ENCODE assay signal across 8 mouse cellular contexts in the genomic region with DNA sequence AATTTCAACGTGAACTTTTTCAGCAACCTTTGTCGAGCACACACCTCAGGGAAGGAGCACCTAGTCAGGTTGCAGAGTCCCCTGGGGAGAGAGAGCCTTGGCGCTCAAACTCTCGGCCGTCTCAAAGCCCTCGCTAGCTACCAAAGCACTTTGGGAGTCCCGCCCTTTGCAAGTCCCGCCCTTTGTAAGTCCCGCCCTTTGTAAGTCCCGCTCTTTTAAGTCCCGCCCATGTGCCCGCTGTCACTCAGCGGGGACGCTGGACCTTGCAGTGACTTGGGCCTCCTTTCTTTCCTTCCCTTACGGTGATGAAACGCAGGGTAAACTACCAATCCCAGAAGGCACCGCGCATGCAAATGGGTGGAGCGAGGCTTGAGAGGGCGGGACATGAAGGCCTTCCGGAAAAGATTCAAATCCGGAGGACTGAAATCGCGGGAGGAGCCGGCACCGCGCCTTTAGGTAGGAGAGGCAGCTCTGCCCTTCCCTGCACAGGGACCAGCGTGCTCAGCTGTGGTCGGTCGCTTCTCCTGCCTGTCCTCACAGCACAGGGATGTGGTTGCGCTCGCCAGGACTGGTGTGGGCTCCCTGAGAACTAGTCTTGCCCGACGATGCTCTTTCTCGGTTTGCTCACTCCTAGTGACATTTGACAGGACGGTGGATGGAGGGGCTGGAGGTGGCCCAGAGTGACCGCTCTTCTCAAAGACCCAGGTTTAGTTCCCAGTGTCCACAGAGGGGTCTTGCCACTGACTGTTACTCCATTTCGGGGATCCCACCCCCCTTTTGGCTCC. TPM values are rescaled to one million over a fixed set of nuclear protein-coding genes. Genes with fewer than 3 reads are reported as not detected.
DNase-seq lines count a peak whose midpoint lies in the region; ATAC-seq and TF ChIP-seq lines count a peak whose summit lies in the region.

A gene (plus strand): TSS at position 400 of the 785 bp plus-strand sequence.

- WGBS in embryonic facial prominence, embryonic 14.5 days, result 0% methylated on average over 35 of the region's 38 CpGs
- 0% methylated on average over 38 of the region's 38 CpGs for WGBS in heart, adult 2 months
- WGBS in limb, embryonic 13.5 days, result under 1% methylated on average over 38 of the region's 38 CpGs
- WGBS in midbrain, embryonic 16.5 days, result 1% methylated on average over 38 of the region's 38 CpGs

- no peaks in the 10 kb centered on the region for H3K36me3 ChIP-seq in embryonic facial prominence, embryonic 14.5 days (ENCODE audit: control insufficient read depth, insufficient read depth, low read length)
- no peaks in the 10 kb centered on the region for H3K36me3 ChIP-seq in heart, adult 2 months (ENCODE audit: control insufficient read depth, insufficient read depth, low read length)
- H3K36me3 ChIP-seq in limb, embryonic 13.5 days, result 0 out of 2 replicates have a peak, but pooled peaks cover under 1% of the 10 kb centered on the region
- H3K36me3 ChIP-seq in midbrain, embryonic 16.5 days (ENCODE audit: control insufficient read depth, insufficient read depth, low read length), result no peaks in the 10 kb centered on the region

- H3K9ac ChIP-seq in embryonic facial prominence, embryonic 14.5 days (ENCODE audit: low read depth, low read length), result peak within 1 kb of the TSS; percentile 71
- H3K9ac ChIP-seq in heart, adult 2 months (ENCODE audit: low read depth, low read length), result peak within 1 kb of the TSS; percentile 72
- H3K9ac ChIP-seq in limb, embryonic 13.5 days, result peak within 1 kb of the TSS; percentile 79
- peak within 1 kb of the TSS; percentile 68 for H3K9ac ChIP-seq in midbrain, embryonic 16.5 days (ENCODE audit: low read depth, low read length)

- TF ChIP-seq POLR2A in heart, adult 2 months (IDR thresholded peaks at IDR 0.05; ENCODE audit: insufficient read depth, low read depth, low read length), result 0 out of 2 replicates have a peak, but pooled peaks have one; percentile 40

- ATAC-seq in embryonic facial prominence, embryonic 14.5 days (ENCODE audit: low read depth), result peak; percentile 100
- ATAC-seq in limb, embryonic 13.5 days (ENCODE audit: low FRiP score, low read depth), result peak; percentile 100
- ATAC-seq in midbrain, embryonic 16.5 days, result peak; percentile 100

- no peaks in the 10 kb centered on the region for H3K4me1 ChIP-seq in embryonic facial prominence, embryonic 14.5 days (ENCODE audit: control insufficient read depth, insufficient read depth, low read length)
- H3K4me1 ChIP-seq in heart, adult 2 months (ENCODE audit: control insufficient read depth, insufficient read depth, low read length), result peaks cover 4% of the 10 kb centered on the region; the same call in 1 of the 2 replicates
- peaks cover 9% of the 10 kb centered on the region for H3K4me1 ChIP-seq in limb, embryonic 13.5 days
- H3K4me1 ChIP-seq in midbrain, embryonic 16.5 days (ENCODE audit: control insufficient read depth, insufficient read depth, low read length), result peaks cover 8% of the 10 kb centered on the region

- H3K27ac ChIP-seq in embryonic facial prominence, embryonic 14.5 days (replicated peaks; ENCODE audit: low read depth, low read length), result 0 out of 2 replicates have a peak within 1 kb of the TSS, but pooled peaks have one; percentile 39
- no peak within 1 kb of the TSS; the same call in 1 of the 2 replicates for H3K27ac ChIP-seq in heart, adult 2 months
- peak within 1 kb of the TSS; percentile 63; the same call in 1 of the 2 replicates for H3K27ac ChIP-seq in limb, embryonic 13.5 days
- H3K27ac ChIP-seq in midbrain, embryonic 16.5 days (ENCODE audit: low read length), result no peak within 1 kb of the TSS

- H3K79me2 ChIP-seq in heart, adult 2 months (replicated peaks; ENCODE audit: control insufficient read depth, insufficient read depth, low read length), result no peaks in the 10 kb centered on the region

- H3K4me2 ChIP-seq in embryonic facial prominence, embryonic 14.5 days (ENCODE audit: low read depth, low read length), result peak within 1 kb of the TSS; percentile 78
- peak within 1 kb of the TSS; percentile 83 for H3K4me2 ChIP-seq in limb, embryonic 13.5 days (replicated peaks)
- H3K4me2 ChIP-seq in midbrain, embryonic 16.5 days (ENCODE audit: low read length), result peak within 1 kb of the TSS; percentile 90

- no peak for TF ChIP-seq CTCF in heart, adult 2 months (IDR thresholded peaks at IDR 0.05)

- TF ChIP-seq EP300 in heart, adult 2 months (IDR thresholded peaks at IDR 0.05; ENCODE audit: insufficient read depth, low read depth, low read length), result no peak

- peak within 1 kb of the TSS; percentile 58 for H3K4me3 ChIP-seq in embryonic facial prominence, embryonic 14.5 days (ENCODE audit: low read depth, low read length)
- peak within 1 kb of the TSS; percentile 79 for H3K4me3 ChIP-seq in heart, adult 2 months
- peak within 1 kb of the TSS; percentile 70 for H3K4me3 ChIP-seq in limb, embryonic 13.5 days
- H3K4me3 ChIP-seq in midbrain, embryonic 16.5 days (ENCODE audit: low read depth, low read length), result peak within 1 kb of the TSS; percentile 66

- H3K27me3 ChIP-seq in embryonic facial prominence, embryonic 14.5 days (replicated peaks; ENCODE audit: control insufficient read depth, insufficient read depth, low read length), result no peaks in the 10 kb centered on the region
- H3K27me3 ChIP-seq in heart, adult 2 months (ENCODE audit: control insufficient read depth, insufficient read depth, low read length), result no peaks in the 10 kb centered on the region
- no peaks in the 10 kb centered on the region for H3K27me3 ChIP-seq in limb, embryonic 13.5 days
- H3K27me3 ChIP-seq in midbrain, embryonic 16.5 days (ENCODE audit: control insufficient read depth, insufficient read depth, low read depth, low read length), result no peaks in the 10 kb centered on the region

- DNase-seq in 3T3-L1 (ENCODE audit: low read depth, low spot score), result peak; percentile 99
- DNase-seq in adrenal gland, postnatal 4 days (ENCODE audit: low spot score in 2 of 2), result peak; percentile 59 to 87
- peak; percentile 99 for DNase-seq in embryonic facial prominence, embryonic 14.5 days (ENCODE audit: low spot score)
- DNase-seq in heart, adult 2 months, result peak; percentile 97
- DNase-seq in kidney, adult 8-10 months, result peak; percentile 98
- peak; percentile 94 to 97 for DNase-seq in spleen, postnatal 10 days (ENCODE audit: low spot score in 2 of 2)

- intact Hi-C loops in heart, adult 2 months (cut with DNase I), result loop anchor here (2.0 to 5.0 kb wide), 4 partner anchors 101 to 444 kb away; a partner anchor contains a TSS

- no peaks in the 10 kb centered on the region for H3K9me3 ChIP-seq in embryonic facial prominence, embryonic 14.5 days (ENCODE audit: control insufficient read depth, low read length)
- no peaks in the 10 kb centered on the region for H3K9me3 ChIP-seq in limb, embryonic 13.5 days
- no peaks in the 10 kb centered on the region for H3K9me3 ChIP-seq in midbrain, embryonic 16.5 days (replicated peaks; ENCODE audit: control insufficient read depth, low read length, poor library complexity, severe bottlenecking)

RNA-seq across cellular contexts. Expression of the gene that starts here (rescaled TPM):
- total RNA-seq in adrenal gland, postnatal 4 days (2021), result 1 to 10 TPM; 3.4 to 4.4 TPM
- polyA plus RNA-seq in embryonic facial prominence, embryonic 14.5 days (2014; fragmentation: Nextera tagmentation; extraction: Ambion mirVana), result 1.4 and 1.5 TPM in 2 replicates
- under 1 TPM; 0.30 to 0.37 TPM for total RNA-seq in heart, adult 2 months (2021)
- polyA plus RNA-seq in heart, adult 2 months (2012; rRNA removed), result 0.06 and 0.18 TPM in 2 replicates
- 1.7 and 1.8 TPM in 2 replicates for polyA plus RNA-seq in limb, embryonic 13.5 days (2015; fragmentation: Nextera tagmentation; extraction: Ambion mirVana)
- 0.19 and 0.48 TPM in 2 replicates for polyA plus RNA-seq in midbrain, embryonic 16.5 days (2015; fragmentation: Nextera tagmentation; extraction: Ambion mirVana)

Comparison
In these comparisons a context has a peak if more than half of its experiments do, and no peak if none do; other contexts are left out.
1. Peak in DNase-seq, H3K4me3 ChIP-seq and H3K9ac ChIP-seq in heart, adult 2 months; RNA of the gene not detected or under 1 TPM.
2. Peak in ATAC-seq, H3K4me3 ChIP-seq, H3K9ac ChIP-seq and H3K4me2 ChIP-seq in midbrain, embryonic 16.5 days; RNA of the gene not detected or under 1 TPM.
3. H3K27ac ChIP-seq: peak in embryonic facial prominence, embryonic 14.5 days (single experiment) and limb, embryonic 13.5 days (single experiment); none in heart, adult 2 months (single experiment) and midbrain, embryonic 16.5 days (single experiment).
4. Peak in every context shown above with its lines, with median percentiles within 50 percentile points of each other: DNase-seq, ATAC-seq, H3K4me2 ChIP-seq, H3K4me3 ChIP-seq and H3K9ac ChIP-seq.